Mouse (Mus musculus) MEL (cell line): ENCODE measurements around the gene Kcnmb4. TPM values are rescaled to one million over a fixed set of nuclear protein-coding genes. Genes with fewer than 3 reads are reported as not detected.

Source experiments
- DNase-seq: peaks from one replicate; pipeline ENCODE4 v3.0.0; 2011; ENCODE audit warnings: low read depth, low spot score
- H3K27ac ChIP-seq: 2 replicates; pipeline ENCODE4 v1.5.1; 2012; ENCODE audit warnings: low read depth, mild to moderate bottlenecking, control low read depth, low read length, moderate library complexity; ENCODE audit not compliant: control insufficient read depth
- H3K27me3 ChIP-seq, 2 experiments: fragments of 150-350 bp in 1 of 2; sonication (generic) in 1 of 2; 2 replicates each; pipeline ENCODE4 v1.6.1; 2012; ENCODE audit warnings: low read length in 2 of 2, mild to moderate bottlenecking in 2 of 2, improper control_type of control experiment in 1 of 2, moderate library complexity in 1 of 2; ENCODE audit not compliant: insufficient read depth in 2 of 2, control insufficient read depth in 1 of 2
- H3K36me3 ChIP-seq, 2 experiments: 2 replicates each; pipeline ENCODE4 v1.6.1; 2012 to 2014; ENCODE audit warnings: low read length in 2 of 2, improper control_type of control experiment in 1 of 2, inconsistent platforms in 1 of 2, mild to moderate bottlenecking in 1 of 2; ENCODE audit not compliant: insufficient read depth in 2 of 2, control insufficient read depth in 1 of 2
- H3K4me1 ChIP-seq, 2 experiments: fragments of 150-350 bp in 1 of 2; sonication (generic) in 1 of 2; 2 replicates each; pipeline ENCODE4 v1.6.1; 2012; ENCODE audit warnings: low read length in 2 of 2, improper control_type of control experiment in 1 of 2, mild to moderate bottlenecking in 1 of 2; ENCODE audit not compliant: insufficient read depth in 2 of 2, control insufficient read depth in 1 of 2
- H3K4me3 ChIP-seq, 2 experiments: fragments of 150-350 bp in 1 of 2; sonication (generic) in 1 of 2; 2 replicates each; pipeline ENCODE4 v1.5.1; 2012; ENCODE audit warnings: low read depth in 2 of 2, low read length in 2 of 2, mild to moderate bottlenecking in 2 of 2, moderate library complexity in 2 of 2, control low read depth in 1 of 2, improper control_type of control experiment in 1 of 2; ENCODE audit not compliant: control insufficient read depth in 1 of 2, insufficient read depth in 1 of 2
- H3K79me2 ChIP-seq: 2 replicates; pipeline ENCODE4 v1.6.1; 2012; ENCODE audit warnings: mild to moderate bottlenecking, low read length, moderate library complexity; ENCODE audit not compliant: control insufficient read depth, poor library complexity, insufficient read depth
- H3K9ac ChIP-seq: 2 replicates; pipeline ENCODE4 v1.6.1; 2012; ENCODE audit warnings: low read depth, mild to moderate bottlenecking, control low read depth, low read length, moderate library complexity; ENCODE audit not compliant: control insufficient read depth, poor library complexity, severe bottlenecking
- H3K9me3 ChIP-seq: fragments of 150-350 bp; sonication (generic); replicated peaks from 2 replicates; pipeline ENCODE4 v1.6.1; 2012; ENCODE audit warnings: mild to moderate bottlenecking, low read length, improper control_type of control experiment, moderate library complexity; ENCODE audit not compliant: insufficient read depth
- BHLHE40 ChIP-seq: IDR thresholded peaks from 2 replicates; pipeline ENCODE4 v1.6.1; 2012; ENCODE audit warnings: low read depth, mild to moderate bottlenecking, inconsistent platforms, low read length, improper control_type of control experiment, borderline replicate concordance
- CTCF ChIP-seq, 3 experiments: IDR thresholded peaks in 2 of 3; conservative IDR thresholded peaks in 1 of 3; 2 replicates each; pipeline ENCODE4 v1.5.1; 2011 to 2012; ENCODE audit warnings: low read length in 3 of 3, low read depth in 2 of 3, mild to moderate bottlenecking in 2 of 3, improper control_type of control experiment in 1 of 3, inconsistent platforms in 1 of 3, mixed read lengths in 1 of 3, moderate library complexity in 1 of 3; ENCODE audit not compliant: control insufficient read depth in 1 of 3, insufficient read depth in 1 of 3, poor library complexity in 1 of 3, severe bottlenecking in 1 of 3
- E2F4 ChIP-seq: IDR thresholded peaks from 2 replicates; pipeline ENCODE4 v1.6.1; 2011; ENCODE audit warnings: low read depth, low read length, improper control_type of control experiment, borderline replicate concordance
- EP300 ChIP-seq, 2 experiments: IDR thresholded peaks; 2 replicates each; pipeline ENCODE4 v1.6.1; 2011; ENCODE audit warnings: improper control_type of control experiment in 2 of 2, low read length in 2 of 2, low read depth in 1 of 2, mild to moderate bottlenecking in 1 of 2
- HCFC1 ChIP-seq: IDR thresholded peaks from 2 replicates; pipeline ENCODE4 v1.6.1; 2012; ENCODE audit warnings: low read depth, mild to moderate bottlenecking, inconsistent platforms, low read length, improper control_type of control experiment, moderate library complexity
- KAT2A ChIP-seq: conservative IDR thresholded peaks from 2 replicates; pipeline ENCODE4 v1.6.1; 2012; ENCODE audit warnings: low read depth, low read length, improper control_type of control experiment, inconsistent platforms
- MAFK ChIP-seq: IDR thresholded peaks from 2 replicates; pipeline ENCODE4 v1.6.1; 2011; ENCODE audit warnings: low read depth, mild to moderate bottlenecking, low read length, improper control_type of control experiment, borderline replicate concordance
- MAZ ChIP-seq: IDR thresholded peaks from 2 replicates; pipeline ENCODE4 v1.6.1; 2012; ENCODE audit warnings: low read depth, mild to moderate bottlenecking, inconsistent platforms, low read length, improper control_type of control experiment
- MEF2A ChIP-seq: IDR thresholded peaks from 2 replicates; pipeline ENCODE4 v1.6.1; 2014; ENCODE audit warnings: low read depth, mild to moderate bottlenecking, inconsistent platforms, low read length, improper control_type of control experiment; ENCODE audit not compliant: poor library complexity, insufficient replicate concordance, severe bottlenecking; ENCODE audit errors: extremely low read depth
- NRF1 ChIP-seq: IDR thresholded peaks from 2 replicates; pipeline ENCODE4 v1.6.1; 2014; ENCODE audit warnings: low read depth, mild to moderate bottlenecking, inconsistent platforms, low read length, improper control_type of control experiment, moderate library complexity; ENCODE audit not compliant: poor library complexity, insufficient read depth, severe bottlenecking
- POLR2A ChIP-seq, 2 experiments: IDR thresholded peaks; 2 replicates each; pipeline ENCODE4 v1.6.1; 2011 to 2012; ENCODE audit warnings: low read length in 2 of 2, mild to moderate bottlenecking in 2 of 2, control low read depth in 1 of 2, improper control_type of control experiment in 1 of 2, low read depth in 1 of 2, moderate library complexity in 1 of 2; ENCODE audit not compliant: control insufficient read depth in 1 of 2, insufficient read depth in 1 of 2, poor library complexity in 1 of 2
- RAD21 ChIP-seq: IDR thresholded peaks from 2 replicates; pipeline ENCODE4 v1.6.1; 2011; ENCODE audit warnings: mild to moderate bottlenecking, low read depth, low read length, improper control_type of control experiment
- SMC3 ChIP-seq: IDR thresholded peaks from 2 replicates; pipeline ENCODE4 v1.6.1; 2011; ENCODE audit warnings: low read depth, low read length, improper control_type of control experiment
- TAL1 ChIP-seq: IDR thresholded peaks from 2 replicates; pipeline ENCODE4 v1.6.1; 2012; ENCODE audit warnings: mild to moderate bottlenecking, inconsistent platforms, low read length, moderate library complexity, mixed read lengths
- UBTF ChIP-seq: IDR thresholded peaks from 2 replicates; pipeline ENCODE4 v1.6.1; 2012; ENCODE audit warnings: low read depth, mild to moderate bottlenecking, inconsistent platforms, low read length, improper control_type of control experiment, moderate library complexity, borderline replicate concordance; ENCODE audit not compliant: insufficient read depth
- ZC3H11A ChIP-seq: IDR thresholded peaks from 2 replicates; pipeline ENCODE4 v1.6.1; 2012; ENCODE audit warnings: low read depth, mild to moderate bottlenecking, inconsistent platforms, low read length, improper control_type of control experiment
- polyA plus RNA-seq, 2 experiments: library from polyadenylated mRNA; stranded (reverse) in 1 of 2; unstranded in 1 of 2; fragments of >175 nt in 1 of 2; fragments of >200 nt in 1 of 2; gene quantifications; 2 replicates each; pipeline versions ENCODE4 v1.2.1 to v1.2.4; 2012; ENCODE audit warnings: low replicate concordance in 2 of 2, low read depth in 1 of 2; ENCODE audit not compliant: insufficient read length in 2 of 2, insufficient read depth in 1 of 2, missing spikeins in 1 of 2
- total RNA-seq: library from RNA; depleted of rRNA; stranded (reverse); fragments of 300-350 nt; gene quantifications from 2 replicates; pipeline ENCODE4 v1.2.3, GENCODE M21; 2012

Gene Kcnmb4
- total and polyA plus RNA-seq, 3 experiments: not detected

GRCm38 (mm10) chr10:116397573-116397972 lies 76.1 kb downstream of the Kcnmb4 start:
- H3K27me3 ChIP-seq: no peaks in the 10 kb centered on the region
- TF ChIP-seq TAL1: no peak
- TF ChIP-seq CTCF (IDR thresholded peaks at IDR 0.05 in 2 of 3, conservative IDR thresholded peaks at IDR 0.05 in 1 of 3; ENCODE audit: control insufficient read depth in 1 of 3, insufficient read depth in 1 of 3, low read depth in 2 of 3, low read length in 3 of 3, poor library complexity in 1 of 3, severe bottlenecking in 1 of 3): no peak
- no peak for TF ChIP-seq BHLHE40
- TF ChIP-seq HCFC1: no peak
- TF ChIP-seq ZC3H11A: no peak
- TF ChIP-seq KAT2A: no peak
- TF ChIP-seq SMC3: no peak
- TF ChIP-seq RAD21: no peak
- no peak for TF ChIP-seq E2F4
- TF ChIP-seq EP300 (IDR thresholded peaks at IDR 0.05; ENCODE audit: low read depth in 1 of 2, low read length in 2 of 2): no peak

DNA sequence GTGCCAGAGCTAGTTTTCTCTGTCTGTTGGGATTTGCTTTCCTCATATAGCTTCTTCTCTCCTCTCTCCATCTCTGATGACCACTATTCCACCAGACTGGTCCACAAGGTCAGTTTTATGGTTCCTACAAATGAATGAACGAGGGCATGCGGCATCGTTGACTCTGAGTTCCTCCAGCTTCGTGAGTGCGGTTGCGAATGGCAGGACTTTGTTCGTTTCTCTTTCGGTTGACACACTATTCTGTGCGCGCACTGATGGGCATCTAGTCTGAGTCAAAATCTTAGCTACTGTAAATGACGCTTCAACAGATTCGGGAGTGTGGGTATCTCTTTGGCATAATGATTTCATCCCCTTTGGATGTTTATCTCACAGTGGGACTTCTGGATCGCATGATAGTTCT lies 76.7 kb downstream of the Kcnmb4 start:
- H3K4me3 ChIP-seq: no peak overlapping the region
- TF ChIP-seq UBTF: no peak
- no peak for TF ChIP-seq MAFK
- no peak for TF ChIP-seq SMC3
- TF ChIP-seq NRF1: no peak
- TF ChIP-seq MAZ: no peak
- no peak for TF ChIP-seq MEF2A
- no peak for TF ChIP-seq ZC3H11A
- no peak for TF ChIP-seq POLR2A (IDR thresholded peaks at IDR 0.05; ENCODE audit: control insufficient read depth in 1 of 2, insufficient read depth in 1 of 2, low read depth in 1 of 2, low read length in 2 of 2, poor library complexity in 1 of 2)
- H3K9ac ChIP-seq: no peak overlapping the region
- H3K27ac ChIP-seq: no peak overlapping the region
- H3K36me3 ChIP-seq: peaks cover 0 to 9% of the 10 kb centered on the region in 2 experiments; a peak in 2 of 4 replicates
- H3K79me2 ChIP-seq: no peaks in the 10 kb centered on the region
- H3K4me1 ChIP-seq: peaks cover 4 to 8% of the 10 kb centered on the region in 2 experiments; a peak in 3 of 4 replicates
- H3K27me3 ChIP-seq: no peaks in the 10 kb centered on the region
- DNase-seq: no peak
- H3K9me3 ChIP-seq: no peaks in the 10 kb centered on the region

More at GRCm38 (mm10) chr10:116397573-116397972, 76.1 kb downstream of the Kcnmb4 start:
- no peaks in the 10 kb centered on the region for H3K9me3 ChIP-seq
- H3K27ac ChIP-seq: no peak overlapping the region
- no peaks in the 10 kb centered on the region for H3K79me2 ChIP-seq
- H3K9ac ChIP-seq: no peak overlapping the region
- H3K4me3 ChIP-seq: no peak overlapping the region
- H3K36me3 ChIP-seq: peaks cover 0 to 9% of the 10 kb centered on the region in 2 experiments; a peak in 2 of 4 replicates
- H3K4me1 ChIP-seq: peaks cover 4 to 8% of the 10 kb centered on the region in 2 experiments; a peak in 3 of 4 replicates
- DNase-seq: no peak
